Mouse (Mus musculus) cerebellum, postnatal 10 days (tissue): ENCODE measurements around the gene Zfp607b.
A peak's percentile ranks its signal among the peaks of the same experiment; 100 is the strongest.

Experiments used
- DNase-seq, 2 experiments: peaks; one replicate each; pipeline ENCODE4 v3.0.0; 2021; ENCODE audit warnings: mixed read lengths in 2 of 2

Gene Zfp607b

DNA sequence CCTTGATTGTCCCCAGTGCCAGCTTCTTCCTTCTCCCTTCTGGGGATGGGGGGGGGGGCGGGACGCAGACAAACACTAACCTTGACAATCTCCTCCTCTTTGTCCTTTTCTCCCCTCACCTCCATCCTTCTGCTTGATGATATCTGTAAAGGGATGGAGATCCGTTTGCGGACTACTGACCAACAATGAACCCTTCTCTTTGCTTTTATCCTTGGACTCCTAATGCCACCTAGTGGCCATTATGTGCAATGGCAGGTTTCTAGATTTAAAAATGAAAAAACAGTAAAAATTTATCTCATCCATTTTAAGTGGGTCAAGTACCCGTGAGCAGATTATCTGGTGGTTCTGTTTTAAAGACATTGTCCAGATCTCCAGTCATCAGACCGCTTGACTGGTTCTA is 3.5 kb upstream of the Zfp607b start:
- peak in 1 of 2 experiments; percentile 55 for DNase-seq

DNA sequence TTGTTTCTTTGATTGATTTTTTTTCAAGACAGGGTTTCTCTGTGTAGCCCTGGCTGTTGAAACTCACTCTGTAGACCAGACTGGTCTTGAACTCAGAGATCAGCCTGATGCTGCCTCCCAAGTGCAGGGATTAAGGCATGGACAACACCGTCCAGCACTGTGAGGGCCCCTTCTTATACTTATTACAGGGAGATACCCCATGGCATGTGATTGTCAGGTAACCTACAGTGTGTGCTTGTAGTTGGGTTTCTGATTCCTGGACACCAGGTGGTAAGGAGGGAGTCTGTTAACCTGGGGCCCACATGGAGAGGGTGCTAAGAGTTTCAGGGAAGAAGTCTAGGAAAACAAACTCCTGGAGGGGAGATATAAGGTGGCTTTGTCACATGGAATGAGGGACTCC is 2.1 kb upstream of the Zfp607b start:
- no peak for DNase-seq

DNA sequence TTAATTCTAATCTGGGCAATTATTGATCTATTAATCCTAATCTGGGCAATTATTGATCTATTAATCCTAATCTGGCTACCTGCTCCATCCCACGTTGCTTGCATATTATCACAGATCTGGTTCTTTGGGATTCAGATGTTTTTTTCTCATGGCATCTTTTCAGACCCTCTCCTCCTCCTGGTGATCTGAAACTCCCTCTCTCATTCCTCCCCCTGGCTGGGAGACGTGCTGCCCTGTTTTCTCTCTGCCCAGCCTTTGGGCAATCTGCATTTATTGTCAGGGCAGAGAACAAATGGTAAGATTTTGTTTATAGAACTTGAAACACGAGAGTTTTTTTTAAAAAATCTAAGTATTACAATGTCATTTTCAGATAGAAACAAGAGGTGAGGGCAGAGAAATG is 1.3 kb upstream of the Zfp607b start:
- DNase-seq = no peak

DNA sequence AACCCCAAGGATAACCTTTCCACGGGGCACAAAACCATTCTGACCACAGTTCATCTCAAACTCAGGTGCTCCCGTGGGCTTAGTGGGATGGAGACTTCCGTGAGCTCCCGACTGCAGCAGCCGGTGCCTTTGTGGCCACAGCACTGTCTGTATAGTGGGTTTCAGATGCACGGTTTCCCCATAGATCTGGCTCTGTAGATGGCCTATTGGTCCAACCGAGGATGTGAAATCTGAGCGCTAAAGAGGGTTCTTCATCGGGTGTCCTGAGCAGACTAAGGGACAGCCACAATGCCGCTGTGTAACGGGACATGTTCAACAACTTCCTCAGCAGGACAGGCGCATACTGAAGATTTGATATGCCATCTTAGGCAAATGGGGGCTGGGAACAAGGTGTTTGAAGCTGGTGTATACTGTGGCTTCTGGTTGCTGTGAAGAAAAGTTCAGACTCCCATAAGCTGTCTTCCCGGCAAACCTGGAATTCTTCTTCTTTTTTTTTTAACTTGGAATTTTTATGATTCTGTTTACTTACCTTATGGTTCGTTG is 823 bp upstream of the Zfp607b start:
- no peak for DNase-seq

DNA sequence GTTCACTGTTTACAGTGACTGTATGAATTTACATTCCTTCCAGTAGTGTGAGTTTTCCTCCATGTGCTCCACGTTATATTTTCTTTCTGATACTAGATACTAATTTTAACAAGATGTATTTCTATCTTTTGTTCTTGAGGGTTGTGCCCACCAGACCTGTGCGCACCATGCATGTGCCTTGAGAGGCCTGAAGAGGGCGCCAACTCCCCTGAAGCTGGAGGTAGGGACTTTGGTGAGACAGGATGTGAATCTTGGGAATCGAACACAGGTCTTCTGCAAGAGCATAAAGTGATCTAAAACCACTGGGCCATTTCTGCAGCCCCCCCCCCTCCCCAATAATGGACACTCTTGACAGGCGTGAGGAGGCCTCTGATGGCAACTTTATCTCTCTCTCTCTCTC is 1.9 kb downstream of the Zfp607b start:
- DNase-seq = peak; percentile 67

DNA sequence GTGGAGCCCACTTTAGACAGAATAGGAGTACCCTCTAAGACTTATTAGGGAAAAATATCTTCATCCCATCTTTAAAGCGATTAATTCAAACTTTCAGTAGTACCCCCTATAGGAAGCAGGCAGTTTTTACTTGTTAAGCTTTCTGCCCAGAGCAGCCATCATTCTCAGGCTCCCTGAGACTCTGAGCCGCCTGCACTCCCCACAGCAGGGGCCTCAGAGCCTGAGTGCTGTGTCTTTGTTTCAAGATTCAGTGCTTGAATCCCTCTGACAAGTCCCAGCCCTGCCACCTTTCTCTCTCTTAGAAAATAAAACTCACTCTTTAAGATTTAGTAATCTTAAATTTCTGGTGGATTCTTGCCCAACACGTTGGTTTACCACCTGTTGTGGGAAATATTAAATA is 7.6 kb downstream of the Zfp607b start:
- DNase-seq = no peak

DNA sequence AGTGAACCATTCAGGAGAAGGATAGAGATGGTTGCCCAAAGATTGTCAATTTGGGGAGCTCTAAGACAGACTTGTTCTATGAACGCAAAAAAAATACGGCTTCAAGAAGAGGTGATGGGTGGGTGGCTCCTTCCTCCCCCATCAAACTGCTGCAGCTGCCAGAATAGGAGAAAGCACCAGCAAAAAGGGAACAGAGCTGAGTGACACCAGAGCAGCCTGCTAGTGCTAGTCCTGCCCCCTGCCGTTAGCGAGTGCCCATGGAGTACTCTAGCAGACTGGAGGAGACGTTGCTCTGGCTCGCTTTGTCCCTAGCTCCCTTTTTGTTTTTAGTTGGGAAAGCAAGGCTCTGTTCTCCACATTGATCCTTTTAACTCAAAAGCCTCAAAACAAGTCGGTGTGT is 21.3 kb downstream of the Zfp607b start:
- DNase-seq = no peak

DNA sequence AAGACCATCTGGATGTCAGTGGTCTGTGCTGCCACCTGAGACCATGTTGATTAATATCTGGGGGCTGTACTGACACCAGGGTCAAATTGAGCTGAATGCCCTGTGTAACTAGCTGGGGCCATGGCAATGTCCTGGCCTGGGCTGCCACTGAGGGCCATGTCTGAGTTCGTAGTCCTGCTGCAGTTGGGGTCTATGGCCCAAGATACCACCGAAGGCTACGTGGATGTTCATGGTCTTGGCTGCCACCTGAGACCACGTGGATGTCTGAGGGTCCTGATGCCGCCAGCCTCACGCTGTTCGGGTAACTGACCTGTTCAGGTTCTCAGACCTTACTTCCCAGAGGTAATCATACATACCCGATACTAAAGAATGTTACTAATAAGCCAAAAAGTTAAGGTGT is 32.8 kb downstream of the Zfp607b start:
- no peak for DNase-seq

DNA sequence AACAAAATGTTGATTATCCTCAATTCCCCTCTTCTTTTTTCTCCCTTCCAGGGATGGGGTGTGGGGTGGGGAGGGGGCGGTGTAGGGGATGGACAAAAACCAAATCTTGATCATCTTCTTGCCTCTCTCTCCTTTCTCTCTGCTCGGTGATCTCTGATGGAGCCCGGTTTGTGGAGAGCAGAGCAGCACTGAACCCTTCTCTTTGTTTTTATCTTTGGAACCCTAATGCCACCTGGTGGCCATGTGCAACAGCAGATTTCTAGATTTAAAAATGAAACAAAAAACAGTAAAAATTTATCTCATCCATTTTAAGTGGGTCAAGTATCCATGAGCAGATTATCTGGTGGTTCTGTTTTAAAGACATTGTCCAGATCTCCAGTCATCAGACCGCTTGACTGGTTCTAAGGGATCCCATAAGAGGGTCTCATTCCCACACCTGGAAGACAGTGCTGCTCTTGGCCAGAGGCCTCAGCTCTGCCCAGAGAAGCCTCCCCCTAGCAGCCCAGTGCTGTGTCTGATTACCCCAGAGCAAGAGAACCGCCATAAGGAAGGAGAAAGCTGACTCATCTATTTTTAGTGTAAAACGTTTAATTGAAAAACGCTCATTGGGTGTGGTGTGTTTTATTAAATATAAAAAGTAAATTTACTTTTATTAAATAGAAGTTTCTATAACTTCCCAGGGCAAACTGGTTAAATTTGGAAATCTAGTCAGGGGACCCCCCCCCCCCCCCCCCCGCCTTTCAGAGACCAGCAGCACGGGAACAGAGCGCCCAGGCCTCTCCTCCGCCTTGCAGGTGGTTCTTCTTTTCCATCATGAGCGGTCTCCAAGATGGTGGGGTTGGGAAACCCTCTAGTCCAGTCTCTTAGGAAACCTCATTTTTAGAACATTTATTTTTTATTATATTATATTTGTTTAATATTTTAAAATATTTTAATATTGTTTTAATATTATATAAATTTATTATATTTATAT is 36.7 kb downstream of the Zfp607b start:
- peak; percentile 75 to 79 for DNase-seq

DNA sequence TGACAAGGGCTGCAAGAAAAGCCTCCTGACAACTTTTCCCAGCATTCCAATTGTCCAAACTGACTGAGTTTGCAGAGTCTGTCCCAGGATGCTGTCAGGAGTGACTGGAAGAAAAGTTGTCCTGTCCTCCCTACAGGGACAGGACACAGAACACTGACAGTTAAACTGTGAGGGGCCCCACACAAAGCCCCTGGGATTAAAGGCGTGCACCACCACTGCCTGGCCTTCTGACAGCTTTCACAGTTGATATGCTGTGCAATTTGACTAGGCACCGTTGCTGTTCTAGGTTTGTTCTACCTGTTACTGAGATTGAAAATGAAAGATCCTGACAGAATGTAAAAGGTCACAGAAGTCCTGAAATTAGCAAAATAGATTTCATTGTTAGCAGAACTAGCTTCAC is 38.3 kb downstream of the Zfp607b start:
- no peak for DNase-seq

DNA sequence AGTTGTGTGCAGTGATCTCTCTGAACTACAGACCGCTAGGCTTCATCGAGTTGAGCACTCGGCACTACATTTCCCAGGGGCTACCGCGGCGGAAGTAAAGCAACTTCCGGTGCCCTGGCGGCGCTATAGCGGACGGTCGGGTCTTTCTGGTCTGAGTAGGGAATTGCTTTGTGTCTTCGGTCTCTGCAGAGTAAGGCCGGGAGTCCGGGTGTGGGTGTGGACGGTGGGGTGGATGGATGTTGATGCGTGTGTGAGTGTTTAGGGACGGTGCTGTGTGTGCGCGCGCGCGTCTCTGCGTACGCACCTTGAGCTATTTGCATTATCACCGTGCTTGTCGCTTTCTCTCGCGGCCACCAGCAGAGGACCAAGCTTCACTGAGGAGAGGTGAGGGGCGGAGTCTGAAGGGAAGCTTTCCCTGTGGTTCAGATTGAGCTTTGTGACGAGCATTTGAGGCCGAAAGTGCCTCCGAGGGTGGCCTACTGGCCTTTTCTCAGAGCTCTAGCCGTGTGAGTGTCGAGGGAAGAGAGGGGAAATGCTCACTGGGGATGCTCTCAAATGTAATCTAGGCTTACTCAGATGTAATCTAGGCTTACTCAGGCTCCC is 42.2 kb downstream of the Zfp607b start, which contains the start of gene Zfp60:
Zfp60 (plus strand) TSS at position 109 of the 603 bp plus-strand sequence.
- DNase-seq = peak; percentile 93

DNA sequence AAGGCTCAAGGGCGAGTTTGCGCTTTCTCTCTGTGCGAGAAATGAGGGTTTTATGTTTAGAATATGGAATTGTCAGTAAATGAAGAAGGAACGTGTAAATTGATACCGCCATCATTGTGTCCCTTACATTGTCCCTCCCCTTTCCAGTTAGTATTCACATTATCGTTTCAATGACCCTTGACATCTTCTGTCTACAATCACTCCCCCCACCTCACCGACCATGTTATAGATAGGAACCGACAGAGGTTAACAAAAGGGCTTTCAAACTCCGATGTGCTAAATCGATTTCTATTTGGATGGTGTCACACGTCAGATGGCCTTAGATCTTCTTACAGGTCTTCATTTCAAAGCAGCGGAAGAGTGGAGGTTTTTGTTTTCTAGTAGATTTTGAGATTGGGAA is 42.8 kb downstream of the Zfp607b start:
- peak; percentile 17 to 49 for DNase-seq

DNA sequence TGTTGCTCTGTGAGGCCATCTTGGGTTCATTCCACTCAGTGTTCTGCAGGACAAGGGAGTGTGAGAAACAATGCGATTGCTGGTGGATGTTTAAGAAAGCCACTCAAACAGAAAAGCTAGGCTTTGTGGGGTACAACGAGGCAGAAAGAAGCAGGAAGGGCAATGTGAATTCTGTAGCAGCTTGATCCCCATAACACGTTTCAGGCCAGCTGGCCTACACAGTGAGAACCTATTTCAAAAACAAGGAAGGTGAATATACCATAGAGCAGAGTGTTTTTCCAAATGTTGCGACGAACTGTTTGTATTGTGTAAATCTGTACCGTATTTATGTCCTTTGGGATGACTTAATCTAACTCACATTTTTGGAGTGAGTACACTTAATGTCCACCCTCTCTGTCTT is 43.4 kb downstream of the Zfp607b start:
- no peak for DNase-seq

DNA sequence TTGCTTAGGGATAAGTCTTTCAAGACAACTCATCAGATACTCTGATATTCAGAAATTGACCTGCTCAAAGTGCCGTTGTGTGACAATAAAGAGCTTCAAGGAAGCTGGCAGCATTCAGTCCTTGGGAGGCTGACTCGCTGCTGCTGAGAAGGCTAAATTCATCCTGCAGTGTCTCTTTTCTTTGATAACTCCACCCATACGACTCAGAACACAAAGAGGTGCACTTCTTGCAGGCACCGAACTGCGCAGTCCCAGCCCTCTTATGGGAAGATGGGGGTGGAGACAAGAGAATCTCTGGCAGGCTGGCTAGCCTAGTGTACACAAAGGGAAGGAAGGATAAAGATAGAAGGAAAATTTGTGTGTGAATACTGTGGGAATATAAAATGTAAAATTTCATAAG is 46.3 kb downstream of the Zfp607b start:
- no peak for DNase-seq
